In the genomic region with DNA sequence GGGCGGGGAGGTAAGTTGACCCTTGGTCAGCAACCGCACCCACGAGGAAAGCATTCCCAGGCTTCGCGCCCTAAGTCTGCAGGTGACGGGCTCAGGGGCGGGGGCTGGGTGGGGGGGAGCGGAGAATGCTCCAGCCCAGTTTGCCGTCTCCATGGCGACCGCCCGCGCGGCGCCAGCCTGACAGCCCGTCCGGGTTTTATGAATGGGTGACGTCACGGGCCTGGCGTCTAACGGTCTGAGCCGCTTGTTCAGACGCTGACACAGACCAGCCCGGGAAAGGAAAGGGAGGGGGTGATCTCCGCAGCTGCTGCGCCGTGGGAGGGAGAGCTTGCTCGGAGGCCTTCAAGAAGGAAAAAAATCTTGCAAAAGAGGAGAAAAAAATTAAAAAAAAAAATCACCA, we compare ENCODE assay signal across 8 mouse cellular contexts. TPM values are rescaled to one million over a fixed set of nuclear protein-coding genes. Genes with fewer than 3 reads are reported as not detected.
DNase-seq lines count a peak whose midpoint lies in the region; ATAC-seq lines count a peak whose summit lies in the region.

No protein-coding gene starts in this region.

- peak overlapping the region; percentile 91 for H3K4me2 ChIP-seq in hindbrain, embryonic 13.5 days

- H3K27me3 ChIP-seq in hindbrain, embryonic 13.5 days, result no peaks in the 10 kb centered on the region

- H3K9me3 ChIP-seq in hindbrain, embryonic 13.5 days, result no peaks in the 10 kb centered on the region

- peak overlapping the region; percentile 85 for H3K27ac ChIP-seq in hindbrain, embryonic 13.5 days

- no peaks in the 10 kb centered on the region for H3K36me3 ChIP-seq in hindbrain, embryonic 13.5 days

- H3K4me1 ChIP-seq in hindbrain, embryonic 13.5 days (replicated peaks), result peaks cover 57% of the 10 kb centered on the region

- peak overlapping the region; percentile 58 for H3K4me3 ChIP-seq in hindbrain, embryonic 13.5 days

- DNase-seq in MN1 (ENCODE audit: low spot score), result peak; percentile 94
- peak; percentile 74 for DNase-seq in cerebellum, adult 9-10 months
- DNase-seq in frontal cortex, postnatal 14 days (ENCODE audit: low spot score in 2 of 2), result peak; percentile 90 to 91
- DNase-seq in layer of hippocampus, postnatal 25 days (ENCODE audit: extremely low spot score in 1 of 2, low spot score in 1 of 2), result peak; percentile 77 to 87
- DNase-seq in lung, postnatal 14 days, result peak; percentile 96
- DNase-seq in retina, postnatal 1 day, result peak; percentile 99
- DNase-seq in urinary bladder, adult 2 months (ENCODE audit: low spot score), result peak; percentile 88

- peak; percentile 86 for ATAC-seq in hindbrain, embryonic 13.5 days (ENCODE audit: low FRiP score)

- peak overlapping the region; percentile 59 for H3K9ac ChIP-seq in hindbrain, embryonic 13.5 days

- WGBS in hindbrain, embryonic 13.5 days, result under 1% methylated on average over 28 of the region's 28 CpGs

RNA-seq across cellular contexts. Expression of a gene that starts 1.1 kb away (rescaled TPM):
- 68.7 and 87.0 TPM in 2 replicates for polyA plus RNA-seq in hindbrain, embryonic 13.5 days (2015; fragmentation: Nextera tagmentation; extraction: Ambion mirVana)
- total RNA-seq in layer of hippocampus, postnatal 25 days (2021), result 10 to 100 TPM; 19.6 to 22.4 TPM
- polyA plus RNA-seq in urinary bladder, adult 2 months (2012; rRNA removed), result 416 and 633 TPM in 2 replicates

RNA-seq across cellular contexts. Expression of a gene that starts 19.0 kb away (rescaled TPM):
- 4.6 and 5.4 TPM in 2 replicates for polyA plus RNA-seq in hindbrain, embryonic 13.5 days (2015; fragmentation: Nextera tagmentation; extraction: Ambion mirVana)
- 1 to 10 TPM; 2.0 to 2.7 TPM for total RNA-seq in layer of hippocampus, postnatal 25 days (2021)
- 9.6 and 10.0 TPM in 2 replicates for polyA plus RNA-seq in urinary bladder, adult 2 months (2012; rRNA removed)

RNA-seq across cellular contexts. Expression of a gene that starts 48.1 kb away (rescaled TPM):
- polyA plus RNA-seq in hindbrain, embryonic 13.5 days (2015; fragmentation: Nextera tagmentation; extraction: Ambion mirVana), result 39.4 and 47.2 TPM in 2 replicates
- total RNA-seq in layer of hippocampus, postnatal 25 days (2021), result 10 to 100 TPM; 21.2 to 22.8 TPM
- 17.1 and 17.8 TPM in 2 replicates for polyA plus RNA-seq in urinary bladder, adult 2 months (2012; rRNA removed)

Comparison
In these comparisons a context has a peak if more than half of its experiments do, and no peak if none do; other contexts are left out.
1. Peak in every context shown above with its lines: DNase-seq, ATAC-seq, H3K4me3 ChIP-seq and H3K27ac ChIP-seq.